Mouse (Mus musculus) NIH3T3 (cell line): ENCODE results near the gene Bcl2a1d.
"Not testable (repeated sequence)": the region's sequence is repeated elsewhere in the genome, so short reads cannot be mapped to it uniquely, and the experiment has no call there.

Experiments
- DNase-seq: peaks from one replicate; pipeline ENCODE4 v3.0.0-alpha.2; 2012; ENCODE audit warnings: low read depth

Gene Bcl2a1d

GRCm38 (mm10) chr9:88691307-88691706 is 40.4 kb downstream of the Bcl2a1d start:
- DNase-seq, result not testable (repeated sequence)

- not testable (repeated sequence) for DNase-seq
These were observed 42.3 kb downstream of the Bcl2a1d start for GRCm38 (mm10) chr9:88689451-88689850.

GRCm38 (mm10) chr9:88686719-88687118 is 45.0 kb downstream of the Bcl2a1d start:
- not testable (repeated sequence) for DNase-seq
